Mouse (Mus musculus) E14TG2a.4 (cell line): Measurements from ENCODE around the gene Neo1.

Experiments
- CTCF ChIP-seq: conservative IDR thresholded peaks from 2 replicates; pipeline ENCODE4 v1.5.1; 2014; ENCODE audit warnings: low read length
- NANOG ChIP-seq: IDR thresholded peaks from 2 replicates; pipeline ENCODE4 v1.6.1; 2014; ENCODE audit warnings: borderline replicate concordance, low read length, mixed read lengths
- POU5F1 ChIP-seq: IDR thresholded peaks from 2 replicates; pipeline ENCODE4 v1.6.1; 2014; ENCODE audit warnings: low read length, borderline replicate concordance

- TF ChIP-seq CTCF: no peak
- TF ChIP-seq NANOG: no peak
- TF ChIP-seq POU5F1: no peak
These were observed 172.4 kb downstream of the Neo1 start for GRCm38 (mm10) chr9:58863826-58864225.
